Mouse (Mus musculus) Patski (cell line): ENCODE data around the gene Cadps2. TPM values are rescaled to one million over a fixed set of nuclear protein-coding genes. Genes with fewer than 3 reads are reported as not detected.

Source experiments
- ATAC-seq: fragments of 100-300 bp; one replicate; pipeline ENCODE4 v1.8.0; 2021
- CTCF ChIA-PET: fragments of 350-600 bp; sonication (Branson Sonifier 250); formaldehyde crosslinking; loops from one replicate; lab custom pipeline; 2022; ENCODE audit warnings: inconsistent platforms; lab: Charles Lee
- POLR2A ChIA-PET: fragments of 350-600 bp; sonication (Branson Sonifier 250); formaldehyde crosslinking; loops from one replicate; lab custom pipeline; 2022; ENCODE audit warnings: antibody characterized with exemption, inconsistent platforms; lab: Charles Lee
- DNase-seq: peaks from one replicate; pipeline ENCODE4 v3.0.0-alpha.2; 2011; ENCODE audit warnings: low read depth, low spot score
- H3K27me3 ChIP-seq: fragments of 371-371 bp; one replicate; pipeline ENCODE4 v1.5.1; 2021
- CTCF ChIP-seq: fragments of 100-300 bp; IDR thresholded peaks from one replicate; pipeline ENCODE4 v1.5.1; 2021
- in situ Hi-C: fragments of 300-500 bp; cut with MboI; formaldehyde crosslinking; loops from 3 replicates; pipeline ENCODE4 v1.11.1; 2018; ENCODE audit warnings: low pct_unique_long_range_greater_than_20kb, mixed read lengths
- polyA plus RNA-seq: library from polyadenylated mRNA; unstranded; gene quantifications from one replicate; pipeline ENCODE4 v1.2.3, GENCODE M21; 2021

The Cadps2 gene
- polyA plus RNA-seq, 1 experiment from 2014 or later = 0.09 TPM

GRCm38 (mm10) chr6:23253353-23254311 is 585.6 kb downstream of the Cadps2 start:
- in situ Hi-C loops = no loop called here
- POLR2A ChIA-PET = no interaction called here
- ATAC-seq (no peak), DNase-seq (no peak)
- H3K27me3 ChIP-seq = peaks cover 54% of the 10 kb centered on the region
- CTCF ChIA-PET = no interaction called here
- no peak for TF ChIP-seq CTCF

- in situ Hi-C loops = no loop called here
- ATAC-seq (no peak), DNase-seq (no peak)
- CTCF ChIA-PET = no interaction called here
- H3K27me3 ChIP-seq = peaks cover 65% of the 10 kb centered on the region
- POLR2A ChIA-PET = no interaction called here
- no peak for TF ChIP-seq CTCF
These were observed 586.8 kb downstream of the Cadps2 start for GRCm38 (mm10) chr6:23252196-23253135.

GRCm38 (mm10) chr6:23251431-23251830 is 587.8 kb downstream of the Cadps2 start:
- ChIA-PET POLR2A (no interaction called here), CTCF (no interaction called here)
- no peak for TF ChIP-seq CTCF
- ATAC-seq (no peak), DNase-seq (no peak)
- peaks cover 69% of the 10 kb centered on the region for H3K27me3 ChIP-seq
- in situ Hi-C loops = no loop called here

GRCm38 (mm10) chr6:23250288-23250955 is 588.8 kb downstream of the Cadps2 start:
- POLR2A ChIA-PET = no interaction called here
- in situ Hi-C loops = no loop called here

GRCm38 (mm10) chr6:23249616-23250287 is 589.5 kb downstream of the Cadps2 start:
- in situ Hi-C loops = no loop called here
- DNase-seq = no peak
- ChIA-PET CTCF (no interaction called here), POLR2A (no interaction called here)
- TF ChIP-seq CTCF = no peak
- peaks cover 81% of the 10 kb centered on the region for H3K27me3 ChIP-seq
- ATAC-seq = no peak

More at GRCm38 (mm10) chr6:23250288-23250955, 588.8 kb downstream of the Cadps2 start:
- ATAC-seq (no peak), DNase-seq (no peak)
- no peak for TF ChIP-seq CTCF
- H3K27me3 ChIP-seq = peaks cover 77% of the 10 kb centered on the region
- CTCF ChIA-PET = no interaction called here

- CTCF ChIA-PET = no interaction called here
- POLR2A ChIA-PET = no interaction called here
- DNase-seq = no peak
- ATAC-seq = no peak
- in situ Hi-C loops = no loop called here
- no peak for TF ChIP-seq CTCF
- peaks cover 75% of the 10 kb centered on the region for H3K27me3 ChIP-seq
These were observed 590.2 kb downstream of the Cadps2 start for GRCm38 (mm10) chr6:23249053-23249401.

GRCm38 (mm10) chr6:23248313-23249052 is 590.7 kb downstream of the Cadps2 start, which contains the start of gene Fezf1:
TSS of gene Fezf1 (minus strand) at chr6:23248362.
- in situ Hi-C loops = no loop called here
- peaks cover 71% of the 10 kb centered on the region for H3K27me3 ChIP-seq
- CTCF ChIA-PET = no interaction called here
- POLR2A ChIA-PET = no interaction called here
- no peak for TF ChIP-seq CTCF
- ATAC-seq = no peak
- no peak for DNase-seq

- DNase-seq (no peak), ATAC-seq (no peak)
- TF ChIP-seq CTCF = no peak
- in situ Hi-C loops = no loop called here
- POLR2A ChIA-PET = no interaction called here
- CTCF ChIA-PET = no interaction called here
- H3K27me3 ChIP-seq = peaks cover 68% of the 10 kb centered on the region
These were observed 591.5 kb downstream of the Cadps2 start for GRCm38 (mm10) chr6:23247512-23248312.
